Mouse (Mus musculus) kidney, adult 8-10 months (tissue): ENCODE measurements around the gene Prpsap2.
A peak's percentile ranks its signal among the peaks of the same experiment; 100 is the strongest.
"Not testable (repeated sequence)": the region's sequence is repeated elsewhere in the genome, so short reads cannot be mapped to it uniquely, and the experiment has no call there.

Experiments
- DNase-seq, 2 experiments: peaks; one replicate each; pipeline ENCODE4 v3.0.0; 2022

The Prpsap2 gene

GRCm38 (mm10) chr11:61761584-61762407 is at the start of gene Prpsap2:
Gene Prpsap2 (minus strand): TSS chr11:61762088.
- DNase-seq = peak; percentile 99 to 100

DNA sequence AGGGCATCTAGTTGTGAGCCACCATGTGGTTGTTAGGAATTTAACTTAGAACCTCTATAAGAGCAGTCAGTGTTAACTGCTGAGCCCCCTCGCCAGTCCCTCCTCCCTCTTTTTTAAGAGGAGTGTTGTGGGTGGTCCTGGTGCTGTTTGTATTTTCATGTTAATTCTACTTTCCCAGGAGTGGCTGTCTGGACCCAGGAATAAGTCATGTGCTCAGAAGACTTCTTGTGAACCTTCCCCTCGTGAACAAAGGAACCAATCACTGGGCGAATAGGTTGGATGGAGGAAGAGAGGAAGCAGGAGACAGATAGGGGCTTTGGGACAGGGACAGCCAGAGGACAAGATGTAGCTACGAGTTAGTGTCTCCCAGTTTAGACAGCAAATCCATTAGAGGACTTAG is 47.9 kb upstream of the Prpsap2 start:
- no peak for DNase-seq

GRCm38 (mm10) chr11:61808551-61809117 is 46.7 kb upstream of the Prpsap2 start:
- DNase-seq = no peak

DNA sequence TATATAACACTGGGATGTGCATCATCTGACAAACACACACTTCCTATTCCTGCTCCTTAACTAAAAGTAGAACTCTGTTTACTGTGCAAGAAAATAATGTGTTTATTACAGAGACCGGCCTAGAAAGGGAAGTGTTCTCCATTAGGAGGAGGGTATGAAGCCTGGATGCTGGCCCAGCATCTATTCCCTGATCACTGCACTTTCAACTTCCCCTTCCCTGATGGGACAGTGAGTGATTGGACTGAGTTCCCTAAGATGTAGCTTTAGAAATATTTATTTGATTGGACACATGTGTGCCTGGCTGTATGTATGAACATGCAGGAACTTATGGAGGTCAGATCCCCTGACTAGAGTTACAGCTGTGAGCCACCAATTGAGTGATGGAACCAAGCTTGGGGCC is 31.6 kb upstream of the Prpsap2 start:
- DNase-seq = no peak

DNA sequence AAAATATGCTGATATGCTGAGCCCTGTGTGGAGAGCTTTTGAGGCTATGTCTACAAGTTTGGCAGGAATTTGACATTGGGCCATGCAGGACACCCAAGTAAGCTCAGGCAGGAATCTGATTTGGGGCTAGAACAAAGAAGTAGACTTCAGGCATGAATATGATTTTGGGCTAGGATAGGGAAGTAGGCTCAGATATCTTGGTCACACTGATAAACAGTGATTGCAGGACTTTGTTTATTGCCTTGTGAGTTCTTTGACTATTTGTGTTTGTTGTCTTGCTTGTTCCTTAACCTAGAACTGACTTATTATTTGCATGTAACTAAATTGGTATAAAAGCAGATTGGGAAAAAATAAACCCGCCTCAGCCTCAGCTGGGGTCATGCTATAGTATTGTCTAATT is 26.7 kb upstream of the Prpsap2 start:
- no peak for DNase-seq

GRCm38 (mm10) chr11:61782526-61782925 is 20.6 kb upstream of the Prpsap2 start:
- not testable (repeated sequence) for DNase-seq

DNA sequence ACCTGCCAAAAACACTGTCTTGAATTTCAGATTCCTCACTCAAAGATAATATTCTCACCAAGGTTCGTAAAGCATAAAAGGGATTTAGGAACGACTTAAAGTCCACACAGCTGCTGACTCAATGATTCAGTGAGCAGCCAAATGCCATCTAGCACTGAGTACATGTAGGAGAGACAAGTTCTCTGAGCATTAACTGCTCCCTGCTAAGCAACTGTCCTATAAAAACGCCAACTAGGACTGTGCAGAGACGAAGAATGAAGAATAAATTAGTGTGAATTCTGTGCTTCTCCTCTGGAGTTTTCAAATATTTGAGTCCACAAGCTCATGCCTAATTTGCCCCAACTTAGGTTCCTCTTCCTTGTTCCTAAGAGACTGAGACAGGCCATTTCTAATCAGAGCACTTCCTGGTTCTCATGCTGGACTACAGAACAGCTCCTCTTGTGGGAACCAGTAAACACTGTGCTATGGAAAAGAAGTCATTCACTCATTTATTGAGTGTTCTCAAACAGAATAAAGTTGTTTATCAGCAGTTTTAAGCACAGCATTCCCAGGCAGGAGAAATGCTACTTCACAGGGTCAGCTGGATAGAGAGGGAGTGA is 12.8 kb upstream of the Prpsap2 start:
- DNase-seq = no peak

- DNase-seq = no peak
Observed at GRCm38 (mm10) chr11:61760518-61760917, 1.4 kb downstream of the Prpsap2 start.

GRCm38 (mm10) chr11:61757151-61757550 is 4.7 kb downstream of the Prpsap2 start:
- no peak for DNase-seq

DNA sequence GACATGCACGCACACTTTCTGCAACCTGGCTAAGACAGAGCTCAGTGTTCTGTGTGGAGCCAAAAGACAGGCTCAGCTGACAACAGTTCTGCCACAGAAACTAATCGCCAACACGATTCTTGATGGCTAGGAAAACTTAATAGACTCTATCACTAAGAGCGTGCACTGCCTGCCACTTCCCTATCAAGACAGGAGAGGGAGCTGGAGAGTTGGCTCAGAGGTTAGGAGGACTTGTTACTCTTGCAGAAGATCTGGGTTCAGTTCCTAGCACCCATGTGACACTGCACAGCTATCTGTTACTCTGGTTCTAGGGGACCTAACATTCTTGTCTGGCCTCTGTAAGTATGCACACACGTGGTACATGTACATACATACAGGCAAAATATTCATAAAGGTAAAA is 10.3 kb downstream of the Prpsap2 start:
- DNase-seq = peak in 1 of 2 experiments; percentile 15

DNA sequence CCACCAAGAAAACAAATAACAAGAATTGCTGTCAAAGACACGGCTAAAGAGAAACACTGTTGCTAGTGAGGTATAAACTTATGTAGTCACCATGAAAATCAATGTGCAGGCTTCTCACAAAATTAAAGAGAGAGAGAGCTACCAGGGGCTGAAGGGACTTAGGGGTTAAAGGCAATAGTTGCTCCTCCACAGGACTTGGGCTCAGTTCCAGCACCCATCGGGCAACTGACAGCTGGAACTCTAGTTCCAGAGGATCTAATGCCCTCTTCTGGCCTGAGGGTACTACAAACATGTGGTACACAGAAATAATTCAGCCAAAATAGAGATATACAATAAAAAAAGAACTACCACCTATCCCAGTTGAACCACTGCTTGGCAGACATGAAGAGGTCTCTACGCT is 14.7 kb downstream of the Prpsap2 start:
- no peak for DNase-seq

GRCm38 (mm10) chr11:61745781-61746180 is 16.1 kb downstream of the Prpsap2 start:
- peak; percentile 27 for DNase-seq

- no peak for DNase-seq
Observed at GRCm38 (mm10) chr11:61744460-61744859, 17.4 kb downstream of the Prpsap2 start.

DNA sequence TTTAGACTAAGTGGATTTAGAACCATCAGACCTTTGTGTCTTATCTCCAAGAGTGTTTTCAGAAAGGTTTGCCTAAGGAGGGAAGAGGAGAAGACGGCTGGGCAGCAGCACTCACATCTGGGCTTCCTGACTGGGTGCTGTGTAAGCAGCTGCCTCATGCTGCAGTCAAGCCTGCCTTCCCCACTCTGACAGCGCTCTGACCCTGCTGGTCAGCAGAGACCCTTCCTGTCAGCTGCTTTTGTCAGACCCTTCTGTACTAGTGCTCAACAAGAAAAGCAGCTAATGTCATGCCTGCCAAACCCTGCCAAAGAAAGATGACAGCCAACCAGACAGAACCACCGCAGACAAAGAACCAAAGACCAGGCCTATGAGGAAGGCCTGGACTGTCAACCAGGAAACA is 18.1 kb downstream of the Prpsap2 start:
- no peak for DNase-seq

GRCm38 (mm10) chr11:61740500-61740899 is 21.4 kb downstream of the Prpsap2 start:
- DNase-seq = no peak

DNA sequence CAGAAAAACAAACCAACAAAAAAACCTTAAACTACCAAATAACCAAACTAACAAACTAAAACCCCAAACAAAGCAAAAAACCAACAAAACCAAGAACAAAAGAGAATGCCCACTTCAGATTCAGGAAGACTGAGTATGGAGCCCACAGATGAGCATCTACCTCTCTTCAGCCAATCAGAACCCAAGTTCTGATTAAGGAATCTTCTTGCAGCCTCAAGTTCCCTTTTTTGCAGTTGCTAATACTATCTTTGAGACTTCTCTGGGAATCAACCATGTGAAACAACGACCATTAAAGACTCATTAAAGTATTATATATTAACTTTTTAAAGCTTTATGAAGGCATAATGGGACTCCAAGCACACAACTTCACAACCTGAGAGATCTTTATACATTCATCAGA is 24.6 kb downstream of the Prpsap2 start:
- no peak for DNase-seq

DNA sequence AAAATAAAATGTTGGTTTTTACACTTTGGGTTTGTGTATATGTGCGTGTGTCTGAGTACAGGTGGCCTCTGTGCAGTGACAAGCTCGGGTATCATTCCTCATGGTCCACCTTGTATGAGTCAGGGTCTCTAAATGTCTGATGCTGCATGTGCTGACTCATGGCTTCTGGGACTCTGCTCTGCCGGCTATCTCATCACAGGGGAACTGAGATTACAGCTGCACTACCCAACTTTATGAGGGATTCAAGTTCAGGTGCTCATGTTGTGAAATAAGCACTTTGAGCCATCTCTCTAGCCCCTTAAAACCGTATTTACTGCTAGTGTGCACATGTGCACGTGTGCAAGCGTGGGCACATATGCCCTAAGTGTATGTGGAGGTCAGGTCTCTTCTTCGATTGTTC is 29.2 kb downstream of the Prpsap2 start:
- no peak for DNase-seq

GRCm38 (mm10) chr11:61728037-61728436 is 33.9 kb downstream of the Prpsap2 start:
- peak; percentile 67 to 69 for DNase-seq

DNA sequence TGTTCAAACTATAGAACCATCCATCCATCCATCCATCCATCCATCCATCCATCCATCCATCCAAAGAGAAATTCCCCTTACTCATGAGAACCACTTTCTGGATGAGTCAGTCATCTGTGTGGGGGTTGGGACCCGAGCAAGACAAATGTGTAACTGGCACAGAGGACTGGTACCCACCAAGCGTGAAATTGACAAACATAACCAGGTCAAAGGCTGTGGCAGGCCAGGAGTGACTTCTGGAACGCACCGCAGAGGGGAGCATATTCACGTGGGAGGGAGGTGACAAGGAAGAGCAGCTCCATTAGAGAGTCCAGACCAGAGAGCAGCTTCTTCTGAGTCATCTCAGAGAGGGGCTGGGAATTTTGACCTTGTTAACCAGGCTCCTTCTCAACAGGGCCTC is 39.8 kb downstream of the Prpsap2 start:
- DNase-seq = peak; percentile 74 to 84

- DNase-seq = peak; percentile 71 to 78
Observed at GRCm38 (mm10) chr11:61720636-61721035, 41.3 kb downstream of the Prpsap2 start, which contains the start of gene Slc5a10. Gene Slc5a10 (minus strand): TSS chr11:61720826.

GRCm38 (mm10) chr11:61719826-61720225 is 42.1 kb downstream of the Prpsap2 start:
- peak; percentile 58 to 72 for DNase-seq

- no peak for DNase-seq
Observed at GRCm38 (mm10) chr11:61719387-61719786, 42.5 kb downstream of the Prpsap2 start.

DNA sequence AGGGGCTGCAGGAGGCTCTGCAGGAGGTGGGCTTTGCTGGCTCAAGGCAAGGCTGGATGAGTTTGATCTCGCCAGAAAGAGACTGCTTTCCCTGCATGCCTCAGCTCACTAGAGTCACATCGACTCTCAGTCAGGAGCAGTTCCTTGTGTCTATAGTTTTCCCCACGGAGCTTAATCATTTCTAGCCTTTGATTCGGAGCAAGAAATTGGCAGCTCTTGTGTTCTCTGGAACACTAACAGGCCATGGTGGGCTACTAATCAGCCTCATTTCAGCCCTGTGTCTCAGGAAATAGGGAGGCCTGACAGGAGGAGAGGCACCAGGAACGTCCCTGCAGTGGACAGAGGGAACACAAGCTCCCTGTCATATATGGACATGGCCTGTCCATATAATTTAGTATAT is 43.9 kb downstream of the Prpsap2 start:
- peak in 1 of 2 experiments; percentile 54 for DNase-seq

DNA sequence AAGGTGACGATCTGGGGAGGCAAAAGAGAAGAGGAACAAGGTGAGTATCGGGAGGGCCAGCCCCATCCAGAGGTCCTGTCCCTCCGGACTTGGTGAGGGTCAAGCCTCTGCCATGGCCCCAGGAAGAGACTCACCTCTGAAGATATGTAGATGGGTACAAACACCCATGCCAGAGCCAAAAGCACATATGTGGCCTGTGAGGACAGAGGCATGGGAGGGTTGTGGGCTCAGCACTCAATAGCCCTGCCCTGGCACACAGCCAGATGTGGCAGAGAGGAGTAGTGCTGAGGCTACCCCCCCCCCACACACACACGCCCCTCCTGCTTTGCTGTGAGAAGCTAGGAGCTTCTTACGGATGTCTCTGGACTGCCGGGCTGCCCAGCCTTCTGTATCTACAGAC is 46.8 kb downstream of the Prpsap2 start:
- no peak for DNase-seq
